Mouse (Mus musculus) cerebellum, adult 9-11 months (tissue): ENCODE measurements around the gene Copg1.

Source experiments
- DNase-seq: peaks from one replicate; pipeline ENCODE4 v3.0.0; 2022

The Copg1 gene

DNA sequence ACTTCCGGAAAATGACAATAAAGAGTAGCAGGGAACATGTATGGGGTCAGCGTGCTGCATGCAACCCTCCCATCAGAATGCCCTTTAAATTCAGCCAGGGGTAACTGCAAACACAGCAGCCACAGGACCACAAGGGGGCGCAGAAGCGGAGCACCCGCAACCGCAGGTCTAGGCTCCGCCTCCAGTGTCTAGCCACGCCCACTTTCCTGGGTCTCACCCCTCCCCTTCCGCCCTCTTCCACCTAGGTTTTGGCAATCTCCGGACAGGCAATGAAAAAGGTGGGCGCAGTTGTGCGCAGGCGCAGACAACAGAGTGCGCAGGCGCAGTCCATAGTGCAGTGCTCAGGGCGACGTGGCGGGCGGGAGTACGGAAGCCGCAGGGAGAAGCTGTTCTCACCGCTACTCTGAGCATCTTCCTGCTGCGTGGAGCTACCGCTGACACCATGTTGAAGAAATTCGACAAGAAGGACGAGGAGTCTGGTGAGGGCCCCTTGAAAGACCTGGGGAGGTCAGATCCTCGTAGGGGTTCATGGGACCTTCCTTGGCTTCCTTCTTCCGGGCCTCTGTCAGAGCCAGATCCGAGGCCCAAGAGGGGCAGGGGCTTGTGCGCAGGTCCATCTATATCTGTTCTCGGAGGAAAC, at the start of gene Copg1:
TSS of gene Copg1 (plus strand) at position 221 of the 640 bp plus-strand sequence.
- DNase-seq = peak; percentile 99

DNA sequence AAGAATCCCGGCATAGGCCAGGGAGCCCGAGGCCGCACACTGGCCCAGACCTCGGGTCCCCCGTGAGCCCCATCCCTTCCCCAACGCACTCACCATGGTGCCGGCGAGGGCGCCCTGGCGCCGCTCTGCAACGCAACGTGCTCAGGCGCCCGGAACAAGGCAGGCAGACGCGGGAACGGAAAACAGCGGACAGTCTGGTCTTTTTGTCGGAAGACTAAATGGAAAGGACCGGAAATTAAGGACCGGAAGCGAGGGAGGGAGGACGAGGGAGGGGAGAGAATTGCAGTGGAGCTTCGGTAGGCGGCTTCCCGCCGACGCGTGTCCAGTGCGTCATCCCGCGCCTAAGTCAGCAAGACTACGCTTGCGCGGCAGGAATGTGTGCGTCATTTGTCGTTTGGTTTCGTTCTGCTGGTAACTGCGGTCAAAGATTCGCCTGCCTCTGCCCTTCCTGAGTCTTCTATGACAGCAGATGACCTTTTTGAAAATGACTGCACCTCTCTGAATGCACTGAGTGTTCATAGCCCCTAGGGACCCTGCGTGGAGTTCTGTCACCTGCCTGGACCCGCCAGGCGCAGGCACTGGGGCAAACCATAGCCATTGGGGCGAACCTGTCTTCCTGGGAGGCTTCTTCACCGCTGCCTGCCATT, 48.9 kb upstream of the Copg1 start, which contains the start of gene Isy1:
TSS of gene Isy1 (minus strand) at position 248 of the 647 bp plus-strand sequence.
- DNase-seq = peak; percentile 97

DNA sequence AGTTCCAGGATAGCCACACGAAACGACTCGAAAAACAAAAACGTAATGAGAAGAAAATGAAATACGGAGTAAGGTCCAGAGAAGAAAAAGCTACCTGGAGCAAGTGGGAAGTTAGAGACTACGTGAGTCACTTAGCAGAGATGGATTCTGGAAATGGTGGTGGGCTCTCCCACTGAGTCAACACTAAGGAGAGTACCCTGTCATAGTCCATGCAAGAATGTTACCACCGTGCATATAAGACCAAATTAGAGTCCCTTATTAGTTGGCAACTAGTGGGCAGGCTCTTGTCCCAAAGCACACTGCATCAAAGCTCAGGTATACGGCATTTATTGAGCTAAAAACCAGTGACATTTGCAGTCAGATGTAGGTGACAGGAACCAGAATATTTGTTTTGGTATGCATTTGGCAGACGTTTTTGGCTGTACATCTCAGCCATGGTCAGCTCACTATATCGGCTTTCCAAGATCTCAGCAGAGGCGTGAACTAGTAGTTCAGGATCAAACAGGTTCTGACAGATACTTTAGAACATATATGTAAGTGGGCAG, 47.7 kb upstream of the Copg1 start:
- peak; percentile 26 for DNase-seq

DNA sequence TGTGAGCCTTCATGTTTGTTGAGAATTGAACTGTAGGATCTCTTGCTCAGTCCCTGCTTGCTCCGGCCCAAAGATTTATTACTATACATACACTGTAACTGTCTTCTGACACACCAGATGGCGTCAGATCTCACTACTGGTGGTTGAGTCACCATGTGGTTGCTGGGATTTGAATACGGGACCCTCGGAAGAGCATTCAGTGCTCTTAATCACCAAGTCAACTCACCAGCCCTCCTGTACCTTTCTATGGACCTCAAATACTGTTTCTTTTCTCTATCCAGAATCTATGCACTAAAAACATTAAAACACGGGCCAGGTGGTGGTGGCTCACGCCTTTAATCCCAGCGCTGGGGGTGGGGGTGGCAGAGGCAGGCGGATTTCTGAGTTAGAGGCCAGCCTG, 46.0 kb upstream of the Copg1 start:
- DNase-seq = no peak

DNA sequence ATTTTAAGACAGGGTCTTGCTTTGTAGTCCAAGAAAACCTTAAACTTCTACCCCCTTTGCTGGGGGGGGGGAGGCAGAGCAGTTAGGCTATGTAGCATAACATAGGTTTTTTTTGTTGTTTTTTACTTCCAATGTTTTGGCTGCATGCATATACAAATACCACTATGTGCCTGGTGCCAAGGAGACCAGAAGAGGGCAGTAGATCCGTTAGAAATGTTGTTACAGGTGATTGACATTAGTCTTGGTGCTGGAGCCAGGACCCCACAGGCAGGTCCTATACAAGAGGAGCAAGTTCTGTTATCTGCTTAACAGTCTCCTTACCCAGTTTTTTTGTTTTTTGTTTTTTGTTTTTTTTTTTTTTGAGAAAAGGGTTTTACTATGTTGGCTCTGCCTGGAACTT, 45.4 kb upstream of the Copg1 start:
- no peak for DNase-seq

DNA sequence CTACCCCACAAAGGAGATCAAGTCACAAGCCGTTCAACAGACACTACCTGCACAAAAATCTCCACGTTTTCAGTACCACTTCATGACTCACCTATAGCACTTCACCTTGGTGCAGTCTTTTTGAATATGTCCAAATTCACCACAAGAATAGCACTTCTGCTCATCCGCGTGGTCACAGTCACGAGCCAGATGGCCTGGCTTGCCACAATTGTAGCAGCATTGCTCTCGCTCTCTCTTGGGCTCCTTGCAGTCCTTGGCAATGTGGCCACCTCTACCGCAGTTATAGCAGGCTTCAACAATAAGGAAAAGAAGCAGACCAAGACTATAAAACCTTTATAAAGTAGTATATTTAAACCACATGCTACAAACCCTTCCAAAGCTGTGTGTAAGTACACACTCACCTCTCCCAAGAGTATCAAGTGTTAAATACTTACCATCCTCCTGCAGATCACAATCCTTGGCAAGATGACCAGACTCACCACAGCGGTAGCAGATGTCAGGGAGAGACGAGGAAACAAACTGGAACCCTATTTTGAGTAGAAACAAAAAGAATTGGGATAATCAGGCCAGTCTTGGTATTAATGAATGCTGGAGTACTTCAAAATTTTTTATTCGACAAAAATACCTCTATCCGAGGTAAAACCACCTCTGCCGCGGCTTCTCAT, 42.5 kb upstream of the Copg1 start:
- peak; percentile 77 for DNase-seq

DNA sequence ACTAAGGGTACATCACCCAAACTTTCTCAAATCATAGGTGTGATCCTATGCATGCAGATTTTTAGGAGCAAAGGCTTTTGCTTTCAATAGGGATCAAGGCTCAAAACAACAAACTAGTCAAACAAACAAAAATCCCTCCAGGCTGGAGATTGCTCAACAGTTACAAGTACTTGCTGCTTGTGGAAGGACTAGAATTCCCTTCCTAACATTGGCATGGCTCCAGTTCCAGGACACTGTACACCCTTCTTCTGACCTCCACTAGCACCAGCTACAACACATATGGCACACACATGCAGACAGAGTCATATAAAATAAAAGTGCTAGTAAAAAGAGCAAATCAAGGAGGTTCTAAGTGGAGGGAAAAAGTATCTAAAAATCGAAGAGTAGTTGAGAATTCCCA, 40.8 kb upstream of the Copg1 start:
- DNase-seq = no peak

DNA sequence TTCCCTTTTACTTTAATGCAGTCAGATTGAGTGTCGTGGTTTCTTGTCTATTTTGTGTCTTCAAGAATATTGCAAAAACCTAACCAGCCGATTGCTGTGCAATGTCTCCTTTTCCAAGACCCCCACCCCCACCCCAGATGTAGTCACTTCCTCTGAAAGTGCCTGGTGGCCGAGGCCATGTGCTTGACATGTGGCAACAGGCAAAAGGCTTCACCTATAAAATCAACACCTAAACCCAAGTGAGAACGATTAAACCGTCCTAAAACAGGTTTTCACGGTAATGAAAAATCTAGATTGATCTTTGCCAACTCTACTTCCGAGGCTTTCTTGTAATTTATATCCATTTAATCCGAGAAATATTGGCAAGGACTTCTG, 37.8 kb upstream of the Copg1 start:
- no peak for DNase-seq

DNA sequence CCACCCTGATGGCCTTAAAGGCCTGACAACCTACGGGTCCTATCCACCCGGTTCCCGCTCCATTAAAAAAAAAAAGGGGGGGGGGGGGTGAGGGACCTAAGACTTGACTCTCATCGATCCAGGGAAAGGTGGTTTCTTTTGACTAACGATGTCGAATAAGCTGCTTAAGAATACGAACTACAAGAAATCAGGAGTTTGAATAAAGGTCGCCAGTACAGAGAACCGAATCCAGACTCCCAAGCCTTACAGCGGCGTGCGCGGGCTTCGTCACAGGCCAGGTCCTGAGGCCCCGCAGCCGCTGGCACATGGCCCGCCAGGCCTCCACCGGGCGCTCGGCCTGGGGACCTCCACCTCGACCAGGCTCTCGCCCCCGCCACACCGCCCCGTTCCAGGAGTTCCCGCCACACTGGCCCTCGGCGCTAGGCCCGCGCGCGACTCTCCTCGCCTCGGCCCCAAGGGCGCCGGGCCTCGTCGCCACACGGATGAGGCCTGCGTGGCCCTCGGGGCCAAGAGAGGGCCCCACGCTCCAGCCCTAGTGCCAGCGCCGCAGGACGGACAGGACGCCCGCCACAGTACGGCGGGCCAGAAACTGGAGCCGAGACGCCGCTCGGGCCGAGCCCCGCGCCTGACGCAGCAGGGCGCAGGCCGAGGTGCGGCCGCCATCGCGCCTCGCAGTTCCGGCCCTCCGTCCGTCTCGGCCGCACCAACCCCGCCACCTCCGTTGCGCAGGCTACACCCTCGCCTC, 37.3 kb upstream of the Copg1 start:
- DNase-seq = peak; percentile 80

DNA sequence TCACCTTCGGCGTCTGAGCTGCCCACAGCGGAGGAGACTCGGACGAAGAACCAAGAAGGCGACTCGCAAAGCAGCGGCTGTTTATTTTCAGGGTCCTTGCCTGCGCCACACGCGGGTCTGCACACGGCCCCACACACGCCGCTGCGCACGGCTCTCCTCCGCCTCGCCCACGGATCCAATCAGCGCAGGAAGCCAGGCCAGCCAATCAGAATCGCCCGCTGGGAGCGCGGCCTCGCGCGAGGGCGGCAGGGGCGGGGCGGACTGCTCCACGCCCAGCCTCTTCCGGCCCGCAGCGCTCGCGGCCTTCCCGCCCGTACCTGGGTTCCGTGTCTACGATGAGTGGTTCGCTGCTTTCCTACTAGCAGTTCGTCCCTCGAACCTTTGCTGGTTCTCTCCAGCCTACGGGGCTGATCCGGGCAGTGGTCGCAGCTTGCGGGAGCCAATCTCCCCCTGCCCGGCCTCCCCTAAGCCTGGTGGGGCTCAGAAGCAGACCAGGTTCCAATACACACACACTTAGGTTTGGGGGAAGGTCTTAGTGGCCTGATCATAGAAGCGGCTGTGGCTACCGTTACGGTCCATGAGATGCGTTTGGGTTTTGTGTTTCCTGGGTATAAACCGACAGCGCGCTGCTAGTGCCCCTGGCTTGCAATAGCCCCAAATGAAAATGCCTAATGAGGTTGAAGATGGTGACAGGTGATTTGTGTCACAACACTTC, 36.6 kb upstream of the Copg1 start, which contains the start of gene Cnbp:
TSS of gene Cnbp (minus strand) at position 207 of the 715 bp plus-strand sequence.
- peak; percentile 97 for DNase-seq

DNA sequence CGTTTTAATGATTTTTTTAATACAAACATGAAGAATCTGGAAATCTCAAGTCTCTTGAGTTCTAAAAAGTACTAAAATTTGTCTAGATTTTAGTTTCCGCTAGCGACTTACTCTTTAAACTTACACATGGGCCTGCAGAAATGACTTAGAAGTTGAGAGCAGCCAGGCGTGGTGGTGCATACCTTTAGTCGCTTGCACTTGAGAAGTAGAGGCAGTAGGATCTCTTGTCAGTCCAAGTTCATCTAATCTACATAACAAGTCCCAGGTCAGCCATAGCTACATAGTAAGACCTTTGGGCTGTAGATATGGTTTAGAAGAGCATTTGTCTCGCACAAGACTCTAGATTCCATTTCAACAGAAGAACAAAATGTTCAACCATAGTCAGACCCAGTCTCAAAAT, 35.7 kb upstream of the Copg1 start:
- no peak for DNase-seq

DNA sequence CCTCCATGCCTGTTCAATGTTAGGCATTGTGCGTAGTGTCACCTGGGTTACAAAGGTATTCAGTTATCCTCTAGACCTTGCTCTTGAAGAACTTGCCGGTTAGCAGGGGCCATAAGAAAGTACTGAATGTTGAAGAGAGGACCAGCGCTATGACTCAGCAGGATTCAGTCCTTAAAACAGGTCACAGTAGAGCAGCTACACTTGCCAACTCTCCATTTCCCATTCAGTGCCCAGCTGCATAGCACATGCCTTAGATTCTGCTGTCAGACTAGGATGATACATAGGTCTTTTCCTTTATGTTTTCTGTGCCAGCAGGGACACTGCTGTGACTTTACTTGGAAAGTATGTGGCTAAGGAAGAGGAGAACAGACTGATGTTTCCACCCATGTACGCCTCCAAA, 34.2 kb upstream of the Copg1 start:
- no peak for DNase-seq

DNA sequence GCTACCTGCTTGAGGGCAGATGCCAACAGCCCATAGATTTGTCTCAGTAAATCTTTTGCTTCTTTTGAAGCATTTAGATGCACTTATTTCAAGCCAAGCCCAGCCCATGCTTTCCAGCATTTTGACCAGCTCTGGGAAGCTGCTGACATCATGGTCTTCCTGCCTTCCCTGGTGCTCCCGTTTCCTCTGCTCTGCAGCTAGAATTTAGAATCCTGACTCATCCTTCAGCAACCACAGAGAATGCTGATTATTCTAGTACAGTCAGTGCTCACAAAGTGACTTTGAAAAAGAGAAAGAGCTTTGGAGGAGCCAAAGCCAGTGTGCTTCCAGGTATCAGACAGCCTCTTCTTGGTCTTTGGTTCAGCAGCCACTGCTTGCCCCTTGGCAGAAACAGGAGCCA, 30.5 kb upstream of the Copg1 start:
- DNase-seq = no peak

DNA sequence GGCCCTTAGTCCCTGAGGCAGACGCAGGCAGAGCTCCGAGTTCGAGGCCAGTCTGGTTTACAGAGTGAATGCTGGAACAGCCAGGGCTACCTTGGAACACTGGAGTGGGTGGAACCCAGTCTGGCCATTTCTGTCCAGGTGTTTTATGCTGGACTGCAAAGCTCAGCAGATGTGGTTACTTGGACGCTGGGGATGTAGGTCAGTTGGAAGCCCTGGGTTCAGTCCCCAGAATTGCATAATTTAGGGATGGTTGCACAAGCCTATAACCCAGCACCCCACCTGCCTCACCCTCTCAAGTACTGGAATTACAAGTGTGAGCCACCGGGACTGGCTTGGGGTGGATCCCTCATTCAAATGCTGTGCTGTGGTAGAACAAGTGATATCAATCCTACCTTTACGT, 21.4 kb upstream of the Copg1 start:
- DNase-seq = no peak

DNA sequence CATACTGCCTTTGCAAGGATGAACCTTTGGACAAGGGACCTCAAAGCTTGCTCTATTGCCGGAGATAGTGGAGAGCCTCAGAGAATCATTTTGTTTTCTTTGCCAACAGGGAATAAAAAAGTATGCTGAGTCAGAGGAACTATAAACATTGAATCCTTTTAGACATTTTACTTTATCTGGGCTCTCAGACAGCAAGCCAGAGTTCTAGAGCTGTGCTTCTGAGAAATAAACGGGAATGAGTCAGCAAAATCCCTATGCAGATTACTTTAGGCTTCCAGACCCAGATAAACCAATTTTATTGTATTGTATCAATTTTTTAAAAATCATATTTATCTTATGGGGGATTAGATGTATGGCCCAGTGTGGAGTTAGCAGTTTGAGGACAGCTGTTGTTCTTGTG, 20.4 kb upstream of the Copg1 start:
- no peak for DNase-seq

DNA sequence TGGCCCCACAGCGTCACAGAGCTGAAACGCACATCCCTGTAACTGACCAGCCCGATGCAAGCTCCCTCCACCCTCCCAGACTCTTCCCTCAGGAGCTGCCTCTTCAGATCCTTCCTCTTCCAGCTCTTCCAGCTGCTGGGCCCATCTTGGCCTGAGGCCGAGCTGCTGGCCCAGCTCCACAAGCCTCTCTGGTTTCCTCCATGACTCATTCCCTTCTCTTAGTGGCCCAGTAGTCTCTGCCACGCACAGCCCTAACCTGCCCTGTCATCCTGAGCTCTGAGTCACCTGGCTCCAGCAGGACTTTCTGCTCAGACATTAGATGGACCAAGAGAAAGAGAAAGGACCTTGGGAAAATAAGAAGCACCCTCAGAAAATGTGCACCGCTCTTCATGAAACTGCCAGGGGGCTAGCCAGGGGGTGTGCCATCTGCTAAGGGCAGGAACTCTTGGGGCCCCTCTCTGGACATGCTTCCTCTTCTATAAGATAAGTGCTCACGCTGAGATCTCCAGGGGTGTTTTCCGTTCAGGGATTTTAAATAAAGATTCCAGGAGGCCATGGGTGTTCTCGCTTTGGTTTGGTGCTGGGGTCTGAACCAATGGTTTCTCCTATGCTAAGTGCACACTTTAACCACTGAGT, 18.6 kb upstream of the Copg1 start:
- no peak for DNase-seq

DNA sequence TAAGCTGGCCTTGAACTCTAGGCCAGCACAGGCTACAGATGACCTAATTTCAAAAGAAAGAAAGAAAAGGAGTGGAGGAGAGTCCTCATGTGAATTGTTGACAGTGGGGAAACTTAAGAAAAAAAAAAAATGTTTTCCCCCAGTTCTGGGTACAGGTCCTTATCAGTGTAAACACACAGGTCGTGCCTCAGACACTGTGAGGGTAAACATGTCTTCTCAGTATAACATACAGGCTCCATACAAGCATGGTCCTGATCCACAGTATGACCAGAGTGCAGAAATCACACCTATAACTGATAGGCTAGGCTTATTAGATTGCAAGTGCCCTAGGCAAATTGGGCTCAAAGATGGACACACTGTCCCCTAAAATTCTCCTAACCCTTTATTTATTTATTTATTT, 17.2 kb upstream of the Copg1 start:
- DNase-seq = no peak

DNA sequence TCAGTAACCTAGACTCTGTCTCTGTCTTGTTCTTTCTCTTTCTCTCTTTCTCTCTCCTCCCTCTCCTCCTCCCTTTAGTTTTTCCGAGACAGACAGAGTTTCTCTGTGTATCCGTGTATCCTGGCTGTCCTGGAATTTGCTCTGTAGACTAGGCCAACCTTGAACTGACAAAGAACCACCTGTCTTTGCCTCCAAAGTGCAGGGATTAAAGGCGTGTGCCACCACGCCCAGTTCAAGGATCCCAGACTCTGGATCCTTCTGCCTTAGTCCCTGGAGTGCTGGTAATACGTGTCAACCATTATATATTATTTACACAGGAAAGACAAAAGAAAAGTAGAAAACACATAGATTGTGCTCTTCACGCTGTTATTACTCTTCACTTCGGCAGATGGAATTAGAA, 16.4 kb upstream of the Copg1 start:
- DNase-seq = no peak

DNA sequence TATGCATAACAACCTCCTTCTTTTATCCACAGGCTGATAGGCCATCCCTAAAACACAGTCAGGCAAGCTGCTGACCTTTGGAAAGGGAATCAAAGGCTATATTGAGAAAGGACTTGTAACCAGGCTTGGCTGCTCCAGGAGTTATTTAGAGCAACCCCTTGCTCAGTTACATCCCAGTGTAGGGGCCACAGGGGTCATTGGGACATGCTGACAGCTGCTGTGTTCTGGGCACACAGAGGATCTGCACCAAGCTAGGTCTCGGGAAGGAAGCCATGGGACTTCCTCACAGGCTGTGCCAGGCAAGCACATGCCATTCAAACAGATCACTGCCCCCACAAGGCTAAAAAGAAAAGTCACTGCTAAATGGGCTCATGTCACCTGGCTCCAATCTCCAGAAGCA, 14.5 kb upstream of the Copg1 start:
- DNase-seq = no peak

DNA sequence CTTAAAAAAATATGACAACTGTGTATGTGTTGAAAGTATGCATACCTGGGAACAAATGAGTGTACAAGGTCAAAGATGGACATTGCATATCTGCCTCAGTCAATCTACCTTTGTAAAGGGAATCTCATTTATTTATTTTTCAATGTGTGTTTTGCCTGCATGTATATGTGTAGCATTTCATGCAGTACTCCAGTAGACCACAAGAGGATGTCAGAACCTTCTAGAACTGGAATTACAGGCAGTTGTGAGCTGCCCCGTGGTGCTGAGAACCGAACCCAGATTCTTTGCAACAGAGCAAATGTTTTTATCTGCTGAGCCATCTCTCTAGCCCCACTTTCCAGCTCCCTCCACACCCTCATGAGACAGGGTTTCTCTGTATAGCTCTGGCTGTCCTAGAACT, 13.7 kb upstream of the Copg1 start:
- no peak for DNase-seq

DNA sequence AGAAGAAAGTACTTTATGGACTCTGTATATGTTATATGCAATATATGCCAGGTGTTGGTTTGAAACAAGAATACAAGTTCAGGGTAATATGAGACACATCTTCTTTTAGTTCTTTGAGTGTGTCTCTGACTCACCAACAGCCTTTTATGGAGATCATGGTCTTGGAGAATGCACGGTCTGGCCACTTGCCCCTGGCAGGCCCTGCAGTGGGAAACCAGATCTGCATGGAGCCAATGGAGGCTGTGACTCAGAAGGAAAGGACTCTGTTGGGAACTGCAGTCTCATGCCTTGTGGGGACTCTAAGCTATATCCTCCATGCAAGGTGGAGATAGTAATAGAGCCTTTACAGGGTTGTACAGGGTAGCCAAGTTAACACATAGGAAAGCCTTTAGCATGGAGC, 12.5 kb upstream of the Copg1 start:
- no peak for DNase-seq

DNA sequence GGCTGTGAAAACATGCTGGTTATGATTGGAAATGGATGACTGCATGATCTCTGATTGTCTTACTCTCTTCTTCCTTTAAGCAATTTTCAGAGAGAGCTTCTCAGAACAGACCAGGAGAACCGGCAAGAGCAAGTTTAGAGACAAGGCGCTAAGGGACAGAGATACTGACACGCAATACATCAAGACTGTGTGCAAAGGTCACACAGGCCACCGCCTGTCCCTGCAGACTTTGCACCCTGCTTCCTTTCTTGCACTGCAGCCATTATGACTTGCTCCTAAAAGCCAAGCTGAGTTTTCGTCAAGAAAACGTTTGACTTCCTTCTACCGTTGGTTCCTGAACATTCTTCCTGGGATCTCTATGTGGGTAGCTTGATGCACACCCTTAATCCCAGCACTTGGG, 12.1 kb upstream of the Copg1 start:
- no peak for DNase-seq
